Mouse (Mus musculus): ENCODE measurements around the gene Treml2.

DNA sequence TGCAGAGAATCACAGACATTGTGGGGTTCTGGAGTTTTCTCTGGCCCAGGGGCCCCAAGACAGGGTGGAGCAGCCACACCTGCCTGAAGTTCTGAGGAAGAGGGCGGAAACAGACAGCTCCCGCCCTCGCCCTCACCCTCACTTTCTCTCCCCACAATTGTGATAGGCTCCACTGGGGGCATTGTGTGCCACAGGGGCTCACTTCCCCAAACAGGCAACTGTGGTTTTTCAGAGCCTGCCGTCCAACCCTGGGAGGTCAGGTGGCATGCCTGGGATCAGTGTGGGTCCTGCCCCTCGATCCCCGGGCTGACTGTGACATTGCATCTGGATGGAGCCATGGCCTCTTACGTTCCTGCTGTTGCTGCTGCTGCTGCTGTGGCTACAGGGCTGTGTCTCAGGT is 901 bp downstream of the Treml2 start:
- no peak for TF ChIP-seq CTCF (IDR thresholded peaks at IDR 0.05)
- no peak for TF ChIP-seq EP300 (IDR thresholded peaks at IDR 0.05)

Measured in lung, postnatal 0 days (tissue).